Mouse (Mus musculus): ENCODE data around the gene Tyms. TPM values are rescaled to one million over a fixed set of nuclear protein-coding genes. Genes with fewer than 3 reads are reported as not detected.
A peak's percentile ranks its signal among the peaks of the same experiment; 100 is the strongest.

The Tyms gene
- 346 and 354 TPM in 2 replicates for polyA plus RNA-seq (2016; fragmentation: Nextera tagmentation; extraction: Ambion mirVana)

DNA sequence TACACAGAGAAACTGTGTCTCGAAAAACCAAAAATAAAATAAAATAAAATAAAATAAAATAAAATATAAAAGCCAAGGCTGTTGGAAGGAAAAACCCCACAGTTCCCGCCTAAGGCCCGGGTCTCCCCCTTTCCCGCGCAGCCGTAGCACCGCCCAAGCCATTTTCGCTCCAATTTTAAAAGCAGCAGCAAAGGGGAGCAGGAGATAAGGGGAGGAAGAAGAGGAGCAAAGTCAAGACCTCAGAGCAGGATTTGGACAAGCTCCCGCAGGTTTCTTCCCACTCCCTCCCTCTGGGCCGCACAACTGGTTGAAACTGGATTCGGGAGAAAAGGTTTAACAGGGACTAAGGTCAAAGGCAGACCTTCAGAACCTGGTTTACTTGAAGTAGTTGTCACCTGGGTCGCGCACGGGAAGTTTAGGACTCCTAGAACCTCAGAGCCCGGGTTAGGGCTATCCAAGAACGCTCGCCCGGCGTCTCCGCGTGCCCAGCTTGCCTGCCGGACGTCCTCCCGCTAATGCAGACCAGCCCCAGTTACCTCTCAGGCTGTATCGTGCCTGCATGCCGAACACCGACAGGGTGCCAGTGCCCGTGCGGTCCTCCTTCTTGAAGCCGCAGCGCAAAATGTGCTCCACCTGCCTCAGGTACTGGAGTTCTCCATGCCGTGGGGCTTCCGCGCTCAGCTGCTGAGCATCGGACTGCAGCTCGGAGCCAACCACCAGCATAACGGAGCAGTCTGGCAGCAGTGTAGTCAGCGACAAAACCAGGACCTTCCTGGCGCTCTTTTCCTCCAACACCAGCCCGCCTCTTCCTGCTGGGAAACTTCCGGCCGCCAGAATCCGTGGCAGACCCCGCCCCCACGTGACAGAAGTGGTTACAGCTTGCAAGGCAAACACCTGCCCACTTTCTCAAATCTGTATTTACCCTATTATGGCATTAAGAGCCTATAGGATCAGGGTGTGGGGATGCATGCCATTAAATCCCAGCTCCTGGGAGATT, at the start of gene Tyms:
Gene Tyms, minus strand, starts transcription at position 793 of the 997 bp plus-strand sequence.
- peaks cover 8% of the 10 kb centered on the region for H3K4me1 ChIP-seq (replicated peaks)
- H3K4me3 ChIP-seq (replicated peaks) = peak within 1 kb of the TSS; percentile 80
- H3K9me3 ChIP-seq = no peaks in the 10 kb centered on the region
- WGBS = 2% methylated on average over 45 of the region's 45 CpGs
- peak within 1 kb of the TSS; percentile 72 for H3K4me2 ChIP-seq
- H3K9ac ChIP-seq (replicated peaks) = peak within 1 kb of the TSS; percentile 82
- H3K27me3 ChIP-seq = no peaks in the 10 kb centered on the region
- peak; percentile 87 for ATAC-seq (ENCODE audit: insufficient number of reproducible peaks, insufficient read depth, low FRiP score, low TSS enrichment, low read depth)
- peak within 1 kb of the TSS; percentile 91 for H3K27ac ChIP-seq
- peaks cover 34% of the 10 kb centered on the region for H3K36me3 ChIP-seq

DNA sequence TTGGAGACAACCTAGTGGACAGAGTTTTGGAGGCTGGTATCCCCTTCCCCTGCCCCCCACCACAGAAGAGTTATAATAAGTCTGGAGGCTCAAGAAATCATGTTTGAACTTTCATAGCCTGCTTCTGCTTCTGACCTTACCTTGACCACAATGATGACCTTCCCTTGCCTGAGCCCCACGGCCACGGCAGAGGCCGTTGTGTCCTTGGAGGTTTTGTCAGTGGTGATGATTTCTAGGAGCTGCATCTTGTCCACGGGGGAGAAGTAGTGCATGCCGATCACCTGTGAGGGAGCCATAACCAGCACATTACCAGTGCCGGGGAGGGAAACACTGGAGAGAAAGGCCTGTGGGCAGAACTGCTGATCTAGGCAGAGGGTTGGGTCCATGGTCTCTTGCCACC, 49.1 kb upstream of the Tyms start:
- no peak for ATAC-seq (ENCODE audit: insufficient number of reproducible peaks, insufficient read depth, low FRiP score, low TSS enrichment, low read depth)
- no peaks in the 10 kb centered on the region for H3K9me3 ChIP-seq
- no peaks in the 10 kb centered on the region for H3K4me1 ChIP-seq (replicated peaks)
- H3K4me3 ChIP-seq (replicated peaks) = no peak overlapping the region
- H3K9ac ChIP-seq (replicated peaks) = no peak overlapping the region
- H3K4me2 ChIP-seq = no peak overlapping the region
- H3K27me3 ChIP-seq = no peaks in the 10 kb centered on the region
- WGBS = 86% methylated on average over 6 of the region's 6 CpGs
- peaks cover 99% of the 10 kb centered on the region for H3K36me3 ChIP-seq
- no peak overlapping the region for H3K27ac ChIP-seq

DNA sequence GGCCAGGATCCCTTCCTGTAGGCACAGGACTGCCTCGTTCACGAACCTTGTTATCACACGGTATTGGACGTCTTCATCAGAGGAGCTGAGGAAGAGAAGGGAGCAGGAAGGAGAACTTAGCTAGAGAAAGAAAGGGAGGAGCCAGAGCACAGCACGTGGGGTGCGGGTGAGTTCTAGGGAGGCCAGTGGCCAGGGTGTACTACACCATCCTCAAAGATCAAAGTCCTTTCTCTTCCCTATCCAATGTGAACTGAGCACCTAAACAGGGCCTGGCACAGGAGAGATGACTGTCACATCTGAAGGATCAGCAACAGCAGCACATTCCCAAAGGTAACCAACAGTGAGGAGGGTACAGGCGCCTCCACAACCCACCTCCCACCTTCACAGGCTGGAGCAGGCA, 46.7 kb upstream of the Tyms start:
- H3K4me3 ChIP-seq (replicated peaks) = no peak overlapping the region
- H3K4me1 ChIP-seq (replicated peaks) = no peaks in the 10 kb centered on the region
- H3K9me3 ChIP-seq = no peaks in the 10 kb centered on the region
- no peak overlapping the region for H3K27ac ChIP-seq
- H3K27me3 ChIP-seq = peaks cover 18% of the 10 kb centered on the region
- no peak overlapping the region for H3K9ac ChIP-seq (replicated peaks)
- no peak overlapping the region for H3K4me2 ChIP-seq
- 85% methylated on average over 7 of the region's 7 CpGs for WGBS
- peaks cover 77% of the 10 kb centered on the region for H3K36me3 ChIP-seq
- ATAC-seq (ENCODE audit: insufficient number of reproducible peaks, insufficient read depth, low FRiP score, low TSS enrichment, low read depth) = no peak

DNA sequence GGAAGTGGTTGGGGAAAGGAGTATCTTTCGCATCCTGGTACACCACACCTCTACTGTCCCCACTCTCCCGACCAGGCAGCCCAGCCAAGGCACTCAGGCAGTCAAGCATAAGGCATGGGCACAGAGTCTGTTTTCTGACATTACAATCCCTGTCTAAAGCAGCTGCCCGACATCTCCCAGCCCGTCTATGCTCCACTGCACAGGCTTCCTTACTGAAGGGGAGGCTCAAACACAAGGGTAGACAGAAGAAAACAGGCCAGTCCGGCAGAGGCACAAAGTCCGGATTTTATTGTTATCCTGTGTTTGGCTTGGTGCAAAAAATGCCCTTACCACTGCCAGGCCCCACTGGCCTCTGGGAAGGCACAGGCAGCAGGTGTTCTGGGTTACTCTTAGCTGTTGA, 45.7 kb upstream of the Tyms start:
- no peak overlapping the region for H3K27ac ChIP-seq
- H3K4me1 ChIP-seq (replicated peaks) = 0 out of 2 replicates have a peak, but pooled peaks cover 3% of the 10 kb centered on the region
- peaks cover 26% of the 10 kb centered on the region for H3K27me3 ChIP-seq
- no peak overlapping the region for H3K9ac ChIP-seq (replicated peaks)
- H3K36me3 ChIP-seq = peaks cover 67% of the 10 kb centered on the region
- H3K4me3 ChIP-seq (replicated peaks) = no peak overlapping the region
- H3K4me2 ChIP-seq = no peak overlapping the region
- H3K9me3 ChIP-seq = no peaks in the 10 kb centered on the region
- no peak for ATAC-seq (ENCODE audit: insufficient number of reproducible peaks, insufficient read depth, low FRiP score, low TSS enrichment, low read depth)
- WGBS = 91% methylated on average over 6 of the region's 6 CpGs

DNA sequence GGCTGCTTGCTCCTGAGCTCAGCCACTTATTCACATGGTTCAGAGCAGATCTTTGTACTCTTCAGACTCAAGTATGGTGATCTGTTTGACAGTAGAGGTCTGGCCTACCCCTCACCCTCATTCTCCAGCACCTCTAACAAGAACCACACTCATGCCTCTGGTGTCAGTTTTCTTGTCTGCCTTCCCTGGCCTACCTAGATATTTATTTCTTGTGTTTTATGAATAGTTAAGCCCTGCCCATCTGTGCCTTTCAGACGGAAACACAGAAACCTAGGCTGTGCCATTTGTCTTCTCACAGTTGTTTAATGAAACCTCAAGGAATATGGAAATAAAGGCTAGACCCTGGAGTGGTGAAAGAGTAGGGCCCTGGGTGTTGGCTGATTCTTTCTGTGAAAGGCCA, 44.6 kb upstream of the Tyms start:
- Histone ChIP-seq H3K27ac (no peak overlapping the region), H3K4me1 (replicated peaks) (peaks cover 10% of the 10 kb centered on the region), H3K9me3 (no peaks in the 10 kb centered on the region), H3K27me3 (peaks cover 38% of the 10 kb centered on the region), H3K4me3 (replicated peaks) (no peak overlapping the region), H3K9ac (replicated peaks) (no peak overlapping the region), H3K4me2 (no peak overlapping the region), H3K36me3 (peaks cover 56% of the 10 kb centered on the region)
- ATAC-seq (ENCODE audit: insufficient number of reproducible peaks, insufficient read depth, low FRiP score, low TSS enrichment, low read depth) = no peak
- 70% methylated on average over 1 of the region's 1 CpGs for WGBS

DNA sequence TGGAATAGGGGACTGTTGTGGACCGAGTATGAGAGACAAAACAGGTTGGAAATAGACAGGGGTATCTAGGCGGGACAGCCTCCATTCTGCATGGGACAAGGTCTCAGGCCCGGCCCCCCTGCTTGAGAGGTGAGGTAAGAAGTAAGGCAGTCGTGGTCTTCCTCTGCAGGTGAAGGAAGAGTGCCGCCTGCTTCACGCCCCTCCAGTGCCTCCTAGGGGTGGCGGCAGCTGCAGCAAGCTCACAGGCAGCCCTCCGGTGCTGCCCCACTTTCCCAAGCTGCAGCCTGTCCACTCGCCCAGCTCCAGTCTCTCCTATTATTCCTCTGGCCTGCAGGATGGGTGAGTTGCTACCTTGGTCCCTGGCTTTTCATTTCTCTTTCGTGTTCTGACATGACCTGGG, 42.3 kb upstream of the Tyms start:
- no peak overlapping the region for H3K4me3 ChIP-seq (replicated peaks)
- peaks cover 19% of the 10 kb centered on the region for H3K4me1 ChIP-seq (replicated peaks)
- no peak for ATAC-seq (ENCODE audit: insufficient number of reproducible peaks, insufficient read depth, low FRiP score, low TSS enrichment, low read depth)
- H3K27ac ChIP-seq = no peak overlapping the region
- H3K27me3 ChIP-seq = peaks cover 61% of the 10 kb centered on the region
- H3K9ac ChIP-seq (replicated peaks) = no peak overlapping the region
- H3K4me2 ChIP-seq = no peak overlapping the region
- WGBS = 22% methylated on average over 10 of the region's 10 CpGs
- H3K36me3 ChIP-seq = peaks cover 33% of the 10 kb centered on the region
- no peaks in the 10 kb centered on the region for H3K9me3 ChIP-seq

DNA sequence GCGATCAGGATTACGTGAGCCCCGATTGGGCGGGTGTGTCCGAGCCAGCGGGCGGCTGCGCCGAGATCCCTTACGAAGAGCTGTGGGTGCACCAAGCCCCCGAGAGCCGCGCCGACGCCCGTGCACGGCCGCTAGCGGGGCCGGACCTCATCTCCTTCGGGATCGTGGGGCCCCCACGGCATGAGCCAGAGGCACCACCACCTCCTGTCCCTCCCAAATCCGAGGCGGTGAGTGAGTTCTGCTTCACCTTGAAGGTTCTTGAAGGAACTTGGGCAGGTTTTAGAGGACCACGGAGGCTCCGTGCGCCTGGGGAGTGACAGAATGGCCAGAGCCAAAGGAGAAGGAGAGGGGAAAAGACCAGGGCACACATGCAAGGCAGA, 41.3 kb upstream of the Tyms start:
- Histone ChIP-seq H3K27me3 (peaks cover 70% of the 10 kb centered on the region), H3K36me3 (peaks cover 23% of the 10 kb centered on the region), H3K27ac (no peak overlapping the region), H3K9ac (replicated peaks) (peak overlapping the region; percentile 65), H3K4me3 (replicated peaks) (peak overlapping the region; percentile 61), H3K4me2 (peak overlapping the region; percentile 91), H3K9me3 (no peaks in the 10 kb centered on the region), H3K4me1 (replicated peaks) (peaks cover 29% of the 10 kb centered on the region)
- ATAC-seq (ENCODE audit: insufficient number of reproducible peaks, insufficient read depth, low FRiP score, low TSS enrichment, low read depth) = no peak
- 1% methylated on average over 28 of the region's 28 CpGs for WGBS

DNA sequence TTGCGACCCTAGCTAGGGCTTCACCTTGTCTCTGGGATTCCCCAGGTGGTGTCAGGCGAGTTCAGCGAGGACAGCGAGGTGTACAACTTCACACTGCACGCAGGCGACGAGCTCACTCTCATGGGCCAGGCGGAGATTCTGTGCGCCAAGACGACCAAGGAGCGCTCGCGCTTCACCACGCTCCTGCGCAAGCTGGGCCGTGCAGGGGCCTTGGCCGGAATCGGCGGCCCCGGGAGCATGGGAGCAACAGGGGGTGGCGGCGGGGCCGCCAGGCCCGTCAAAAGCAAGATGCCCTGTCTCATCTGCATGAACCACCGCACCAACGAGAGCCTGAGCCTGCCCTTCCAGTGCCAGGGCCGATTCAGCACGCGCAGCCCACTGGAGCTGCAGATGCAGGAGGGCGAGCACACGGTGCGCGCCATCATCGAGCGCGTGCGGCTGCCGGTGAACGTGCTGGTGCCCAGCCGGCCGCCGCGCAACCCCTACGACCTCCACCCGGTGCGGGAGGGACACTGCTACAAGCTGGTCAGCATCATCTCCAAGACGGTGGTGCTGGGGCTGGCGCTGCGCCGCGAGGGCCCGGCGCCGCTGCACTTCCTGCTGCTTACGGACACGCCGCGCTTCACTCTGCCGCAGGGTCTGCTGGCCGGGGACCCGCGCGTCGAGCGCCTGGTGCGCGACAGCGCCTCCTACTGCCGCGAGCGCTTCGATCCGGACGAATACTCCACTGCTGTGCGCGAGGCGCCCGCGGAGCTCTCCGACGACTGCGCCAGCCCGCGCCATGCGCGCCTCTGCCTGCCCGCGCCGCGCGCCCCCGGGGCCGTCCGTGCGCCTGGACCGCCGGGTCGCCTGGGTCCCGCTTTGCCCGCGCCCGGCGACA, 40.7 kb upstream of the Tyms start:
- H3K36me3 ChIP-seq = peaks cover 17% of the 10 kb centered on the region
- H3K4me1 ChIP-seq (replicated peaks) = peaks cover 29% of the 10 kb centered on the region
- peaks cover 77% of the 10 kb centered on the region for H3K27me3 ChIP-seq
- peak; percentile 73 for ATAC-seq (ENCODE audit: insufficient number of reproducible peaks, insufficient read depth, low FRiP score, low TSS enrichment, low read depth)
- H3K4me3 ChIP-seq (replicated peaks) = peak overlapping the region; percentile 61
- H3K27ac ChIP-seq = 0 out of 2 replicates have a peak overlapping the region, but pooled peaks have one; percentile 17
- peak overlapping the region; percentile 91 for H3K4me2 ChIP-seq
- under 1% methylated on average over 101 of the region's 103 CpGs for WGBS
- H3K9ac ChIP-seq (replicated peaks) = peak overlapping the region; percentile 65
- H3K9me3 ChIP-seq = no peaks in the 10 kb centered on the region

DNA sequence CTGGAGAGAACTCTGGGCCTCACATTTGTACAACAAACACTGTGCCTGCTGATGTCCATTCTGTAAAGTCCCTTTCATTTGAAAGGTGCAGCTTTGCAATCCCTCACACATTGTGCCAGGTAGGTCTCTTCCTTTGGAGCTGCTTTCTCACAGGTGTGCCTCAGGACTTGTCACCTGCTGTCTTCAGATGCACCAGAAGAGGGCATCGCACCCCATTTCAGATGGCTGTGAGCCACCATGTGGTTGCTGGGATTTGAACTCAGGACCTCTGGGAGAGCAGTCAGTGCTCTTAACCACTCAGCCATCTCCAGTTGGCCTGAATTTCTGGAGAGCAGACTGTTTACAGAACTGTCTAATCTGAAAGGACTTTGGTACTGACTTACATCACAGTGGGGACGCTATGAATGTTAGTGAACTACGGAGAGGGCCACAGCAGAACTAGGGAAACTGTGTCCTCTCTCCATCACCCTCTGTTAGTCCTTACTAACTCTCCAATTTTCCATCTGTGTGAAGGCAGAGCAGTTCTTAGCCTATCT, 39.2 kb upstream of the Tyms start:
- Histone ChIP-seq H3K9me3 (no peaks in the 10 kb centered on the region), H3K9ac (replicated peaks) (no peak overlapping the region), H3K27ac (no peak overlapping the region), H3K36me3 (peaks cover 2% of the 10 kb centered on the region; the same call in 1 of the 2 replicates), H3K4me3 (replicated peaks) (no peak overlapping the region), H3K4me1 (replicated peaks) (peaks cover 36% of the 10 kb centered on the region), H3K27me3 (peaks cover 91% of the 10 kb centered on the region), H3K4me2 (no peak overlapping the region)
- WGBS = 73% methylated on average over 3 of the region's 3 CpGs
- ATAC-seq (ENCODE audit: insufficient number of reproducible peaks, insufficient read depth, low FRiP score, low TSS enrichment, low read depth) = no peak

DNA sequence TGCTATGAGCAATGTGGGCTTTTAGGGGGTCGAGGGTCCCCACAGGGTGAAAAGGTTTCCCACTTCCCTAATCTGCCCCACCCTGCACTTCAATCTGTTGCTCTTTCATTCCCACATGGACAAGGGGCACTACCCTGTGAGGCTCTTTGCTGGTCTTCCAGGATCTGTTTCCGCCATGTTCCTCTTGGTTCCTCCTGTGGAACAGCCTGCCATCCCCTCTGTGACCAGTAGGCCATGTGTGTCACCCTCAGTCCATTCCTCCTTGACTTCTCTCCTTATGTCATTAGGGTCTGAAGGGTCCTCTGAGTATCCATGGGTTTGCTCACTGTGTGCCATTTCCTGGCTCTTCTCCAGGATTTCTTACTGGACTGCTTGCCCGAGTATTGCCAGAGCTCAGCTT, 38.4 kb upstream of the Tyms start:
- no peak overlapping the region for H3K4me3 ChIP-seq (replicated peaks)
- H3K27ac ChIP-seq = no peak overlapping the region
- WGBS = 61% methylated on average over 3 of the region's 3 CpGs
- H3K9me3 ChIP-seq = no peaks in the 10 kb centered on the region
- ATAC-seq (ENCODE audit: insufficient number of reproducible peaks, insufficient read depth, low FRiP score, low TSS enrichment, low read depth) = no peak
- no peak overlapping the region for H3K9ac ChIP-seq (replicated peaks)
- H3K4me1 ChIP-seq (replicated peaks) = peaks cover 44% of the 10 kb centered on the region
- peak overlapping the region; percentile 52 for H3K4me2 ChIP-seq
- peaks cover 98% of the 10 kb centered on the region for H3K27me3 ChIP-seq
- H3K36me3 ChIP-seq = no peaks in the 10 kb centered on the region

DNA sequence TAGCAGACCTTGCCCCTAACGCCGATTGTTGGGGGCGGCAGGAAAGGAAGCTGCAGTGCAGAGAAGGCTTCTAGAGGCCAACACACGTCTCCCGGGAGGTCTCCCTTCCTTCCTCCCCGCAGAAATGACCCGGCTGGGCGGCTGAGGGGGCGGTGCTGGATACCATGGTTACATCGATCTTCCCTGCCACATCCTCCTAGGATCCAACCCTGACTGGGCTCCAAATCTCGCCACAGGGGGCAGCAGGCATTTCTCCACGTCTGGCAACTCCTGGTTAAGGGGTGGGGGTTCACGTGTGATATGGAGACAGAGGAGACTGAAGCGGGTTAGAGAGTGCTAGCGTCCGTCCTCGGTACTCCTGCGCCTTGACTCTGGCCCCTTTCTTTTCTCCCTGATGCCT, 37.7 kb upstream of the Tyms start:
- peak overlapping the region; percentile 25 for H3K4me3 ChIP-seq (replicated peaks)
- H3K4me2 ChIP-seq = peak overlapping the region; percentile 52
- WGBS = 1% methylated on average over 18 of the region's 18 CpGs
- H3K36me3 ChIP-seq = no peaks in the 10 kb centered on the region
- H3K4me1 ChIP-seq (replicated peaks) = peaks cover 48% of the 10 kb centered on the region
- no peak overlapping the region; the same call in 1 of the 2 replicates for H3K9ac ChIP-seq (replicated peaks)
- ATAC-seq (ENCODE audit: insufficient number of reproducible peaks, insufficient read depth, low FRiP score, low TSS enrichment, low read depth) = no peak
- no peaks in the 10 kb centered on the region for H3K9me3 ChIP-seq
- H3K27ac ChIP-seq = no peak overlapping the region
- H3K27me3 ChIP-seq = peaks cover 98% of the 10 kb centered on the region
